Mouse (Mus musculus) liver, embryonic 13.5 days (tissue): Measurements from ENCODE around the gene Tubb4b. TPM values are rescaled to one million over a fixed set of nuclear protein-coding genes. Genes with fewer than 3 reads are reported as not detected.
A peak's percentile ranks its signal among the peaks of the same experiment; 100 is the strongest.

Experiments used
- ATAC-seq: fragments of 200-750 bp; cut with Nextera tagmentation; 2 replicates; pipeline ENCODE4 v1.8.0; 2017; ENCODE audit warnings: low read depth, mild to moderate bottlenecking, moderate number of reproducible peaks, moderate library complexity
- DNase-seq: peaks from one replicate; pipeline ENCODE4 v3.0.0; 2022
- H3K27ac ChIP-seq: fragments of 300-500 bp; sonication (generic); 2 replicates; pipeline ENCODE4 v1.5.1; 2015; ENCODE audit warnings: moderate library complexity, mild to moderate bottlenecking, inconsistent platforms
- H3K27me3 ChIP-seq: fragments of 300-500 bp; sonication (generic); 2 replicates; pipeline ENCODE4 v1.6.1; 2015; ENCODE audit warnings: mild to moderate bottlenecking, inconsistent platforms
- H3K36me3 ChIP-seq: fragments of 300-500 bp; sonication (generic); 2 replicates; pipeline ENCODE4 v1.6.1; 2015; ENCODE audit warnings: mild to moderate bottlenecking, inconsistent platforms
- H3K4me1 ChIP-seq: fragments of 300-500 bp; sonication (generic); replicated peaks from 2 replicates; pipeline ENCODE4 v1.6.1; 2015; ENCODE audit warnings: inconsistent platforms
- H3K4me2 ChIP-seq: fragments of 300-500 bp; sonication (generic); 2 replicates; pipeline ENCODE4 v1.6.1; 2015; ENCODE audit warnings: inconsistent platforms, mild to moderate bottlenecking, moderate library complexity
- H3K4me3 ChIP-seq: fragments of 300-500 bp; sonication (generic); replicated peaks from 2 replicates; pipeline ENCODE4 v1.5.1; 2015; ENCODE audit warnings: mild to moderate bottlenecking, inconsistent platforms
- H3K9ac ChIP-seq: fragments of 300-500 bp; sonication (generic); 2 replicates; pipeline ENCODE4 v1.6.1; 2015; ENCODE audit warnings: mild to moderate bottlenecking, inconsistent platforms
- H3K9me3 ChIP-seq: fragments of 300-500 bp; sonication (generic); replicated peaks from 2 replicates; pipeline ENCODE4 v1.6.1; 2016; ENCODE audit warnings: inconsistent platforms
- WGBS: fragments of 180-500 bp; shearing (Covaris S2); methylation state at CpG from one replicate; pipeline ENCODE4 v1.1.7; 2015; ENCODE audit not compliant: insufficient replicate concordance; 5-methylcytosine and 5-hydroxymethylcytosine counted together
- polyA plus RNA-seq: library from polyadenylated mRNA; unstranded; fragments of >200 nt; fragmentation: Nextera tagmentation; extraction: Ambion mirVana; gene quantifications from 2 replicates; pipeline ENCODE4 v1.2.1, GENCODE M21; 2015

Gene Tubb4b
- polyA plus RNA-seq, 1 experiment from 2014 or later, result 850 TPM

- Histone ChIP-seq H3K9ac (no peak overlapping the region), H3K4me3 (no peak overlapping the region), H3K27ac (peak overlapping the region; percentile 91), H3K36me3 (peaks cover 51% of the 10 kb centered on the region), H3K4me2 (no peak overlapping the region), H3K4me1 (peaks cover 52% of the 10 kb centered on the region), H3K9me3 (no peaks in the 10 kb centered on the region), H3K27me3 (no peaks in the 10 kb centered on the region)
- ATAC-seq (no peak), DNase-seq (no peak)
Measured at GRCm38 (mm10) chr2:25197946-25198345, 26.6 kb downstream of the Tubb4b start.

GRCm38 (mm10) chr2:25197191-25197590 lies 27.3 kb downstream of the Tubb4b start:
- no peak overlapping the region for H3K9ac ChIP-seq
- peaks cover 44% of the 10 kb centered on the region for H3K36me3 ChIP-seq
- H3K27me3 ChIP-seq, result no peaks in the 10 kb centered on the region
- peaks cover 53% of the 10 kb centered on the region for H3K4me1 ChIP-seq
- H3K4me3 ChIP-seq, result peak overlapping the region; percentile 60; the same call in 1 of the 2 replicates
- ATAC-seq (no peak), DNase-seq (no peak)
- H3K27ac ChIP-seq, result peak overlapping the region; percentile 91
- WGBS, result 18% methylated on average over 2 of the region's 2 CpGs
- H3K9me3 ChIP-seq, result no peaks in the 10 kb centered on the region
- peak overlapping the region; percentile 80 for H3K4me2 ChIP-seq

GRCm38 (mm10) chr2:25196172-25196954 lies 28.1 kb downstream of the Tubb4b start, which contains the start of gene Tor4a:
Tor4a (minus strand) TSS chr2:25196886.
- Histone ChIP-seq H3K27me3 (no peaks in the 10 kb centered on the region), H3K9me3 (no peaks in the 10 kb centered on the region), H3K4me2 (peak within 1 kb of the TSS; percentile 80), H3K4me1 (peaks cover 53% of the 10 kb centered on the region), H3K27ac (peak within 1 kb of the TSS; percentile 91), H3K9ac (peak within 1 kb of the TSS; percentile 70), H3K4me3 (peak within 1 kb of the TSS; percentile 60), H3K36me3 (peaks cover 36% of the 10 kb centered on the region)
- ATAC-seq, result peak; percentile 52
- DNase-seq, result peak; percentile 64
- WGBS, result 5% methylated on average over 8 of the region's 8 CpGs

- Histone ChIP-seq H3K4me2 (peak overlapping the region; percentile 80), H3K4me3 (peak overlapping the region; percentile 60), H3K9ac (peak overlapping the region; percentile 70), H3K27ac (peak overlapping the region; percentile 91), H3K4me1 (peaks cover 53% of the 10 kb centered on the region), H3K36me3 (peaks cover 27% of the 10 kb centered on the region), H3K27me3 (no peaks in the 10 kb centered on the region), H3K9me3 (no peaks in the 10 kb centered on the region)
- peak; percentile 65 for ATAC-seq
- WGBS, result 8% methylated on average over 55 of the region's 55 CpGs
- DNase-seq, result peak; percentile 62
Measured at GRCm38 (mm10) chr2:25195211-25196156, 29.0 kb downstream of the Tubb4b start.

- peaks cover 53% of the 10 kb centered on the region for H3K4me1 ChIP-seq
- 35% methylated on average over 17 of the region's 17 CpGs for WGBS
- no peaks in the 10 kb centered on the region for H3K9me3 ChIP-seq
- peak overlapping the region; percentile 70 for H3K9ac ChIP-seq
- H3K4me3 ChIP-seq, result peak overlapping the region; percentile 60
- H3K4me2 ChIP-seq, result peak overlapping the region; percentile 80
- peaks cover 18% of the 10 kb centered on the region for H3K36me3 ChIP-seq
- ATAC-seq (no peak), DNase-seq (no peak)
- peak overlapping the region; percentile 91 for H3K27ac ChIP-seq
- no peaks in the 10 kb centered on the region for H3K27me3 ChIP-seq
Measured at GRCm38 (mm10) chr2:25194486-25195171, 29.9 kb downstream of the Tubb4b start.

- 21% methylated on average over 5 of the region's 5 CpGs for WGBS
- H3K27ac ChIP-seq, result peak overlapping the region; percentile 91
Measured at GRCm38 (mm10) chr2:25194006-25194405, 30.5 kb downstream of the Tubb4b start.

GRCm38 (mm10) chr2:25193330-25193770 lies 31.2 kb downstream of the Tubb4b start:
- peaks cover 53% of the 10 kb centered on the region for H3K4me1 ChIP-seq
- H3K4me2 ChIP-seq, result peak overlapping the region; percentile 80
- peak overlapping the region; percentile 91; the same call in 1 of the 2 replicates for H3K27ac ChIP-seq
- H3K36me3 ChIP-seq, result peaks cover 6% of the 10 kb centered on the region
- no peak overlapping the region for H3K4me3 ChIP-seq
- no peaks in the 10 kb centered on the region for H3K27me3 ChIP-seq
- H3K9me3 ChIP-seq, result no peaks in the 10 kb centered on the region
- peak; percentile 71 for DNase-seq
- peak; percentile 33 for ATAC-seq
- peak overlapping the region; percentile 70; the same call in 1 of the 2 replicates for H3K9ac ChIP-seq
- WGBS, result under 1% methylated on average over 6 of the region's 6 CpGs

More at GRCm38 (mm10) chr2:25194006-25194405, 30.5 kb downstream of the Tubb4b start:
- no peak for DNase-seq
- Histone ChIP-seq H3K4me1 (peaks cover 53% of the 10 kb centered on the region), H3K27me3 (no peaks in the 10 kb centered on the region), H3K9me3 (no peaks in the 10 kb centered on the region), H3K4me2 (peak overlapping the region; percentile 80), H3K9ac (peak overlapping the region; percentile 70), H3K36me3 (peaks cover 13% of the 10 kb centered on the region), H3K4me3 (0 out of 2 replicates have a peak overlapping the region, but pooled peaks have one; percentile 60)
- no peak for ATAC-seq

GRCm38 (mm10) chr2:25187841-25188240 lies 36.7 kb downstream of the Tubb4b start:
- Histone ChIP-seq H3K4me3 (no peak overlapping the region), H3K27ac (no peak overlapping the region), H3K9me3 (no peaks in the 10 kb centered on the region), H3K27me3 (peaks cover 48% of the 10 kb centered on the region), H3K4me2 (no peak overlapping the region), H3K36me3 (no peaks in the 10 kb centered on the region), H3K9ac (no peak overlapping the region), H3K4me1 (peaks cover 18% of the 10 kb centered on the region)
- 79% methylated on average over 6 of the region's 6 CpGs for WGBS
- no peak for ATAC-seq
- no peak for DNase-seq

GRCm38 (mm10) chr2:25186575-25186930 lies 37.9 kb downstream of the Tubb4b start:
- 34% methylated on average over 5 of the region's 5 CpGs for WGBS
- no peaks in the 10 kb centered on the region for H3K36me3 ChIP-seq
- peak overlapping the region; percentile 82 for H3K4me2 ChIP-seq
- ATAC-seq (no peak), DNase-seq (no peak)
- H3K27me3 ChIP-seq, result peaks cover 60% of the 10 kb centered on the region
- peaks cover 30% of the 10 kb centered on the region for H3K4me1 ChIP-seq
- no peak overlapping the region for H3K27ac ChIP-seq
- peak overlapping the region; percentile 58; the same call in 1 of the 2 replicates for H3K4me3 ChIP-seq
- H3K9ac ChIP-seq, result peak overlapping the region; percentile 69; the same call in 1 of the 2 replicates
- no peaks in the 10 kb centered on the region for H3K9me3 ChIP-seq

- Histone ChIP-seq H3K27ac (no peak overlapping the region), H3K4me1 (peaks cover 37% of the 10 kb centered on the region), H3K27me3 (peaks cover 67% of the 10 kb centered on the region), H3K4me3 (peak overlapping the region; percentile 58), H3K36me3 (no peaks in the 10 kb centered on the region), H3K4me2 (peak overlapping the region; percentile 82), H3K9me3 (no peaks in the 10 kb centered on the region), H3K9ac (peak overlapping the region; percentile 69)
- ATAC-seq, result peak; percentile 16
- 2% methylated on average over 64 of the region's 64 CpGs for WGBS
- no peak for DNase-seq
Measured at GRCm38 (mm10) chr2:25185625-25186574, 38.6 kb downstream of the Tubb4b start.
